Mouse (Mus musculus) bone marrow, adult 2 months (tissue): ENCODE measurements around the gene Crocc.

Experiments used
- CTCF ChIP-seq: fragments of 200-500 bp; IDR thresholded peaks from 2 replicates; pipeline ENCODE4 v1.5.1; 2011; ENCODE audit warnings: low read length, control low read depth; ENCODE audit not compliant: control insufficient read depth, insufficient read depth
- POLR2A ChIP-seq: fragments of 200-500 bp; IDR thresholded peaks from 2 replicates; pipeline ENCODE4 v1.6.1; 2011; ENCODE audit warnings: low read depth, mild to moderate bottlenecking, control low read depth, low read length, borderline replicate concordance; ENCODE audit not compliant: control insufficient read depth

DNA sequence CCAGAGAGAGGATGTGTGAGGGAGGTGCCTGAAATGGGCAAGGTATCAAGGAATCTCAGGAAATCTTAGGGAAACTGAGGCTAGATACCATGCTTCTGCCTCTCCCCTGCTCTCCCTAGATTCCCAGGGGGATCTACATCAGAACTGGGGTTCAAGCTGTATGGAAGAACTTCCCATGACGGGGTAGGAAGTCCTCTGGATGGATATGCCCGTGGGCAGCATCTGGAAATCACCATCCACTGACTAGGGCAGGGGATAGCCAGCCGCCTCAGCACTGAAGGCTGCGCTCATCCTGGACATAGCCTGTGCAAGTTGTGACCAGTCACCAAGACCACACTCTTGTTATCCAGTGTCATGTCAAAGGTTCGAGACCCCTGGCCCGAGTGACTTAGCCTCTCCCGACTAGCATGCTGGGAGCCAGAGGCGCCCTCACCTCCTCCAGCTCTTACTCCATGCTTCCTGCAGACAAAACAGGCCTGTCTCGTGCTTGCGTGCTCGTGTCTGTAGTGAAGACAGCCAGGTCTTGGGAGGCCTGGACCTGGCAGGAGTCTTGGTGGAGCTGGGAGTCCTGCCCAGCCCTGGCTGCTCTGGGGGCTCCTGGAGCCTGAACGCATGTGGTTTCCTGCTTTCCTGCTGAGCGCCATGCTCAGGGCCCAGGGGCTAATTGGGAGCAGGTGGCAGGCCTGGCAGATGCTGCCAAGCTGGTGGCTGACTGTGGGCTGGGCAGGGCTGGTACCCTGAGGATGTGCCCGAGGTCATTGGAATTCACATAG lies 48.6 kb downstream of the Crocc start:
- TF ChIP-seq CTCF = no peak
- no peak for TF ChIP-seq POLR2A
